Mouse (Mus musculus): Measurements from ENCODE around the gene Arl4d. TPM values are rescaled to one million over a fixed set of nuclear protein-coding genes. Genes with fewer than 3 reads are reported as not detected.

Arl4d gene
- polyA plus RNA-seq, 1 experiment: 9.1 TPM

DNA sequence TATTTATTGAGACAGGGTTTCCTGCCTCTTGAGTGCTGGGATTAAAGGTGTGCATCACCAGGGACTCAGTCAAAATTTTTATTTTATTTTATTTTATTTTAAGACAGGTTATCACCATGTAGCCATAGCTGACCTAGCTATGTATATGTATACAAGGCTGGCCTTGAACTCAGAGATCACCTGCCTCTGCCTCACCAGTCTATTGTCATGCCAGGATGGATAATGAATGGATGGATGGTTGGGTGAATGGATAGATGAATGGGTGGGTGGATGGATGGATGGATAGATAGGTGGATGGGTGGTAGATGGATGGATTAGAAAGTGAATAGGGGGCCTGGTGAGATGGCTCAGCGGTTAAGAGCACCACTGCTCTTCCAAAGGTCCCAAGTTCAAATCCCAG is 16.6 kb downstream of the Arl4d start:
- H3K27ac ChIP-seq (ENCODE audit: insufficient read depth, low read length): no peak overlapping the region
- no peak for DNase-seq (ENCODE audit: low read depth in 1 of 2, low spot score in 2 of 2)
- no peaks in the 10 kb centered on the region for H3K36me3 ChIP-seq (ENCODE audit: control insufficient read depth, insufficient read depth, low read length)
- H3K4me1 ChIP-seq (ENCODE audit: control insufficient read depth, insufficient read depth, insufficient read length): peaks cover 9% of the 10 kb centered on the region; the same call in 1 of the 2 replicates
- H3K27me3 ChIP-seq (ENCODE audit: control insufficient read depth, insufficient read depth, low read length): no peaks in the 10 kb centered on the region
- no peak overlapping the region for H3K4me3 ChIP-seq (ENCODE audit: extremely low read depth, insufficient read depth, insufficient read length)
- WGBS: 96% methylated on average over 1 of the region's 1 CpGs
- TF ChIP-seq POLR2A (IDR thresholded peaks at IDR 0.05; ENCODE audit: low read depth, low read length): no peak
- no peak for TF ChIP-seq CTCF (IDR thresholded peaks at IDR 0.05; ENCODE audit: extremely low read depth, insufficient read depth, insufficient read length, insufficient replicate concordance)

DNA sequence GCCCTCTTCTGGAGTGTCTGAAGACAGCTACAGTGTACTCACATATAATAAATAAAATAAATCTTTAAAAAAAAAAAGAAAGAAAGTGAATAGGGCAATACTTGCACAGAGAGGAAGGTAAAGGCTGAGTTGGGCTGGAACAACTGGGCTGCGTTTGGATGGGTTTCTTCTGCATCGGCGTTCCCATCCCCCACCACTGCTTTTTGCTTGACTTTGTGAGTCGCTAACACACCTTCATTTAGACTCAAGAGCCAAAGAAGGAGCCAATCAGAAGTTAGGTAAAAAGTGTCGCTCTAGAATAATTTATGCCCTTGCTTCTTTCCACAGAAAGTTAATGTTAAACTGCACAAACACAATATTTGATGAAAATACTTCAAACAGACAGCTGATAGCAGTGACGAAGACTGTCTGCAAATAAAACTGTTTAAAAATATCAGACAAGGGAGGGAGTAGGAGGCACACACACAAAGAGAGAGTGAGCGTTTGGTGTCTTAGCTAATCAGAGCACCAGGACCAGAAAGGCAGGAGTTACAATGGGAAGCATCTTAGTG is 17.1 kb downstream of the Arl4d start:
- H3K27me3 ChIP-seq (ENCODE audit: control insufficient read depth, insufficient read depth, low read length): no peaks in the 10 kb centered on the region
- no peak overlapping the region for H3K4me3 ChIP-seq (ENCODE audit: extremely low read depth, insufficient read depth, insufficient read length)
- H3K4me1 ChIP-seq (ENCODE audit: control insufficient read depth, insufficient read depth, insufficient read length): peaks cover 9% of the 10 kb centered on the region; the same call in 1 of the 2 replicates
- 85% methylated on average over 7 of the region's 7 CpGs for WGBS
- H3K36me3 ChIP-seq (ENCODE audit: control insufficient read depth, insufficient read depth, low read length): no peaks in the 10 kb centered on the region
- no peak for TF ChIP-seq CTCF (IDR thresholded peaks at IDR 0.05; ENCODE audit: extremely low read depth, insufficient read depth, insufficient read length, insufficient replicate concordance)
- TF ChIP-seq POLR2A (IDR thresholded peaks at IDR 0.05; ENCODE audit: low read depth, low read length): no peak
- DNase-seq (ENCODE audit: low read depth in 1 of 2, low spot score in 2 of 2): no peak
- H3K27ac ChIP-seq (ENCODE audit: insufficient read depth, low read length): no peak overlapping the region

GRCm38 (mm10) chr11:101687351-101688301 is 22.3 kb downstream of the Arl4d start:
- no peaks in the 10 kb centered on the region for H3K27me3 ChIP-seq (ENCODE audit: control insufficient read depth, insufficient read depth, low read length)
- H3K36me3 ChIP-seq (ENCODE audit: control insufficient read depth, insufficient read depth, low read length): no peaks in the 10 kb centered on the region
- TF ChIP-seq CTCF (IDR thresholded peaks at IDR 0.05; ENCODE audit: extremely low read depth, insufficient read depth, insufficient read length, insufficient replicate concordance) (no peak), POLR2A (IDR thresholded peaks at IDR 0.05; ENCODE audit: low read depth, low read length) (no peak)
- H3K27ac ChIP-seq (ENCODE audit: insufficient read depth, low read length): peak overlapping the region; percentile 45; the same call in 1 of the 2 replicates
- DNase-seq (ENCODE audit: low read depth in 1 of 2, low spot score in 2 of 2): no peak
- WGBS: 78% methylated on average over 13 of the region's 13 CpGs
- peaks cover 4% of the 10 kb centered on the region; the same call in 1 of the 2 replicates for H3K4me1 ChIP-seq (ENCODE audit: control insufficient read depth, insufficient read depth, insufficient read length)
- no peak overlapping the region for H3K4me3 ChIP-seq (ENCODE audit: extremely low read depth, insufficient read depth, insufficient read length)

DNA sequence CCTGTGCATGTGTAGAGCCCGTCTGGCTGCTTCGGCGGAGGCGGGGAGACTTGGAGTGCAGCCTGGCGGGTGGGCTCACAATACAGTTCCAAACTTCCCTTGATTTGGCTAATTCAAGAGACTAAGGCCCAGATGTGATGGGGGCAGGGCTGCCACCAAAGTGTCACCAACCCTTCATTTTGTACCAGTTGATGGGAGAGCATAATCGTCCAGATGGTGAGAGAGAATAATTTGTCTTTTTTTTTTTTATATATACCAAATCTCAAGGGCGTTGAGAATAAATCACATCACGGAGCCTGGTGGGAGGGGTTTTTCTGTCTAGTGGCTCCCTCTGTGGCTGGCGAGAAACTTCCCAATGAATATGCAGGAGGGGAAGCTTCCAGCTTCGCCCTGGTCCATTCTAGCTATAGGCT is 24.4 kb downstream of the Arl4d start:
- H3K36me3 ChIP-seq (ENCODE audit: control insufficient read depth, insufficient read depth, low read length): no peaks in the 10 kb centered on the region
- no peak for TF ChIP-seq CTCF (IDR thresholded peaks at IDR 0.05; ENCODE audit: extremely low read depth, insufficient read depth, insufficient read length, insufficient replicate concordance)
- TF ChIP-seq POLR2A (IDR thresholded peaks at IDR 0.05; ENCODE audit: low read depth, low read length): no peak
- no peak overlapping the region for H3K27ac ChIP-seq (ENCODE audit: insufficient read depth, low read length)
- no peaks in the 10 kb centered on the region for H3K27me3 ChIP-seq (ENCODE audit: control insufficient read depth, insufficient read depth, low read length)
- WGBS: 86% methylated on average over 10 of the region's 10 CpGs
- no peak overlapping the region for H3K4me3 ChIP-seq (ENCODE audit: extremely low read depth, insufficient read depth, insufficient read length)
- no peak for DNase-seq (ENCODE audit: low read depth in 1 of 2, low spot score in 2 of 2)
- H3K4me1 ChIP-seq (ENCODE audit: control insufficient read depth, insufficient read depth, insufficient read length): peaks cover 4% of the 10 kb centered on the region; the same call in 1 of the 2 replicates

GRCm38 (mm10) chr11:101690326-101690725 is 25.0 kb downstream of the Arl4d start:
- Histone ChIP-seq H3K4me1 (ENCODE audit: control insufficient read depth, insufficient read depth, insufficient read length) (peaks cover 4% of the 10 kb centered on the region; the same call in 1 of the 2 replicates), H3K27ac (ENCODE audit: insufficient read depth, low read length) (no peak overlapping the region), H3K27me3 (ENCODE audit: control insufficient read depth, insufficient read depth, low read length) (no peaks in the 10 kb centered on the region), H3K4me3 (ENCODE audit: extremely low read depth, insufficient read depth, insufficient read length) (no peak overlapping the region), H3K36me3 (ENCODE audit: control insufficient read depth, insufficient read depth, low read length) (no peaks in the 10 kb centered on the region)
- 68% methylated on average over 5 of the region's 5 CpGs for WGBS
- no peak for DNase-seq (ENCODE audit: low read depth in 1 of 2, low spot score in 2 of 2)
- TF ChIP-seq CTCF (IDR thresholded peaks at IDR 0.05; ENCODE audit: extremely low read depth, insufficient read depth, insufficient read length, insufficient replicate concordance) (no peak), POLR2A (IDR thresholded peaks at IDR 0.05; ENCODE audit: low read depth, low read length) (no peak)

DNA sequence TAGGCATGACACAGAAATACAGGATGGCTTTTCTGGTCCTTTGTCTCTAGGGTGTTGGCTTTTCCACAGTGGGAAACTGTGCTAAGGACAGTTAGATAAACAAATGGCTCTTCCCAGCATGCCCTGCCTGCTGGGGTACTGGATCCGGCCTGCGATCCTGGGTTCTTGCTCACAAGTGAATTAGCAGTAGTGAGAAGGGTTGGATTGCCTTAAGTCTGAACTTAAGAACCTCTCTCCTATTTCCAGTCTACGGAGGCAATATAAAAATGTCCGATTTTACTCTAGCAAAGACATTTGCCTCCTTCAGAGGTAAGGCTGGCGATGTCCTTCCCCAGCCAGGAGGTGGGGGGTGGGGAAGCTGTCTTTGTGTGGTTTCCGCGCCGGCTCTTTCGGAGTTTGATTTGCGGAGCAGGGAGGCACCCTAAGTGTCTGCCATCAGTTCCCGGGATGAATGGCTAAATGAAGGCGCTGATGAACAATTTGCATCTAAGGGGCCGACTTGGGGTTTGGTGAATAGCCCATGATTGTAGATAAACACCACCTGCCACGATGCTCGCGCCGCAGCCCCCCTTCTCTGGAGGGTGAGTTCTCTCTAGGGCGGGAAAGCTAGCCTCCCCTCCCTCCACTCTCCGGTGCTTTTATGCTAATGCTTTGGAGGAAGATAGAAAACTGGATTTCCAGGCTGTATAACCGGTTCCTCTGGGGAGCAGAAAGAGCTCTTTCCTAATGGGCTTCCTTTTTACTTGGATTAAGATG is 30.7 kb downstream of the Arl4d start:
- Histone ChIP-seq H3K4me1 (ENCODE audit: control insufficient read depth, insufficient read depth, insufficient read length) (no peaks in the 10 kb centered on the region), H3K27ac (ENCODE audit: insufficient read depth, low read length) (no peak overlapping the region), H3K36me3 (ENCODE audit: control insufficient read depth, insufficient read depth, low read length) (no peaks in the 10 kb centered on the region), H3K27me3 (ENCODE audit: control insufficient read depth, insufficient read depth, low read length) (no peaks in the 10 kb centered on the region), H3K4me3 (ENCODE audit: extremely low read depth, insufficient read depth, insufficient read length) (no peak overlapping the region)
- WGBS: 25% methylated on average over 20 of the region's 20 CpGs
- DNase-seq (ENCODE audit: low read depth in 1 of 2, low spot score in 2 of 2): no peak
- TF ChIP-seq POLR2A (IDR thresholded peaks at IDR 0.05; ENCODE audit: low read depth, low read length) (no peak), CTCF (IDR thresholded peaks at IDR 0.05; ENCODE audit: extremely low read depth, insufficient read depth, insufficient read length, insufficient replicate concordance) (no peak)

Data from spleen, adult 2 months (tissue).